Mouse (Mus musculus) limb, embryonic 10.5 days (tissue): Measurements from ENCODE around the gene Mtss1l. TPM values are rescaled to one million over a fixed set of nuclear protein-coding genes. Genes with fewer than 3 reads are reported as not detected.

Experiments used
- DNase-seq: peaks from one replicate; pipeline ENCODE4 v3.0.0-alpha.2; 2017; ENCODE audit warnings: low spot score
- H3K27ac ChIP-seq: fragments of 300-500 bp; sonication (generic); 2 replicates; pipeline ENCODE4 v1.5.1; 2016; ENCODE audit warnings: mild to moderate bottlenecking
- H3K27me3 ChIP-seq: fragments of 300-500 bp; sonication (generic); 2 replicates; pipeline ENCODE4 v1.6.1; 2016; ENCODE audit warnings: low read depth, mild to moderate bottlenecking; ENCODE audit not compliant: poor library complexity, severe bottlenecking
- H3K36me3 ChIP-seq: fragments of 300-500 bp; sonication (generic); 2 replicates; pipeline ENCODE4 v1.6.1; 2016; ENCODE audit warnings: mild to moderate bottlenecking, moderate library complexity
- H3K4me1 ChIP-seq: fragments of 300-500 bp; sonication (generic); 2 replicates; pipeline ENCODE4 v1.6.1; 2016
- H3K4me3 ChIP-seq: fragments of 300-500 bp; sonication (generic); 2 replicates; pipeline ENCODE4 v1.5.1; 2016; ENCODE audit warnings: mild to moderate bottlenecking, moderate library complexity
- H3K9me3 ChIP-seq: fragments of 300-500 bp; sonication (generic); replicated peaks from 2 replicates; pipeline ENCODE4 v1.6.1; 2016; ENCODE audit warnings: mild to moderate bottlenecking
- WGBS: fragments of 180-500 bp; shearing (Covaris S2); methylation state at CpG from one replicate; pipeline ENCODE4 v1.1.7; 2016; 5-methylcytosine and 5-hydroxymethylcytosine counted together
- polyA plus RNA-seq: library from polyadenylated mRNA; unstranded; fragments of >200 nt; fragmentation: Nextera tagmentation; extraction: Ambion mirVana; gene quantifications from 2 replicates; pipeline ENCODE4 v1.2.1, GENCODE M21; 2016

Mtss1l gene
- polyA plus RNA-seq, 1 experiment from 2014 or later = 8.8 TPM

GRCm38 (mm10) chr8:110697571-110697970, 23.7 kb upstream of the Mtss1l start:
- DNase-seq = no peak
- H3K27me3 ChIP-seq = no peaks in the 10 kb centered on the region
- peaks cover 58% of the 10 kb centered on the region for H3K36me3 ChIP-seq
- H3K4me3 ChIP-seq = no peak overlapping the region
- H3K27ac ChIP-seq = no peak overlapping the region
- H3K9me3 ChIP-seq = no peaks in the 10 kb centered on the region
- H3K4me1 ChIP-seq = peaks cover 6% of the 10 kb centered on the region; the same call in 1 of the 2 replicates
- 91% methylated on average over 5 of the region's 5 CpGs for WGBS

- Histone ChIP-seq H3K4me3 (no peak overlapping the region), H3K4me1 (peaks cover 12% of the 10 kb centered on the region; the same call in 1 of the 2 replicates), H3K9me3 (no peaks in the 10 kb centered on the region), H3K27me3 (no peaks in the 10 kb centered on the region), H3K36me3 (peaks cover 54% of the 10 kb centered on the region), H3K27ac (no peak overlapping the region)
- DNase-seq = no peak
- WGBS = 92% methylated on average over 1 of the region's 1 CpGs
These were observed 23.2 kb upstream of the Mtss1l start for GRCm38 (mm10) chr8:110698098-110698497.

GRCm38 (mm10) chr8:110699501-110699900, 21.8 kb upstream of the Mtss1l start:
- peak overlapping the region; percentile 15; the same call in 1 of the 2 replicates for H3K27ac ChIP-seq
- no peaks in the 10 kb centered on the region for H3K27me3 ChIP-seq
- WGBS = 86% methylated on average over 7 of the region's 7 CpGs
- no peak for DNase-seq
- H3K36me3 ChIP-seq = peaks cover 47% of the 10 kb centered on the region
- H3K9me3 ChIP-seq = no peaks in the 10 kb centered on the region
- no peak overlapping the region for H3K4me3 ChIP-seq
- H3K4me1 ChIP-seq = peaks cover 17% of the 10 kb centered on the region; the same call in 1 of the 2 replicates

GRCm38 (mm10) chr8:110700561-110700960, 20.7 kb upstream of the Mtss1l start:
- no peak for DNase-seq
- Histone ChIP-seq H3K4me1 (peaks cover 17% of the 10 kb centered on the region; the same call in 1 of the 2 replicates), H3K27me3 (no peaks in the 10 kb centered on the region), H3K4me3 (no peak overlapping the region), H3K36me3 (peaks cover 49% of the 10 kb centered on the region), H3K27ac (0 out of 2 replicates have a peak overlapping the region, but pooled peaks have one; percentile 27), H3K9me3 (no peaks in the 10 kb centered on the region)
- WGBS = 92% methylated on average over 2 of the region's 2 CpGs

GRCm38 (mm10) chr8:110702636-110703459, 18.4 kb upstream of the Mtss1l start:
- 66% methylated on average over 9 of the region's 9 CpGs for WGBS
- no peak overlapping the region for H3K4me3 ChIP-seq
- no peaks in the 10 kb centered on the region for H3K27me3 ChIP-seq
- no peaks in the 10 kb centered on the region for H3K9me3 ChIP-seq
- DNase-seq = no peak
- peaks cover 22% of the 10 kb centered on the region for H3K4me1 ChIP-seq
- peaks cover 34% of the 10 kb centered on the region for H3K36me3 ChIP-seq
- H3K27ac ChIP-seq = peak overlapping the region; percentile 38; the same call in 1 of the 2 replicates

GRCm38 (mm10) chr8:110703460-110704061, 17.7 kb upstream of the Mtss1l start:
- no peak for DNase-seq
- 89% methylated on average over 9 of the region's 9 CpGs for WGBS
- Histone ChIP-seq H3K9me3 (no peaks in the 10 kb centered on the region), H3K36me3 (peaks cover 34% of the 10 kb centered on the region), H3K27me3 (no peaks in the 10 kb centered on the region), H3K27ac (no peak overlapping the region; the same call in 1 of the 2 replicates), H3K4me1 (peaks cover 22% of the 10 kb centered on the region), H3K4me3 (no peak overlapping the region)

- no peak for DNase-seq
- H3K4me1 ChIP-seq = peaks cover 22% of the 10 kb centered on the region
- 83% methylated on average over 3 of the region's 3 CpGs for WGBS
- no peak overlapping the region for H3K4me3 ChIP-seq
- H3K27me3 ChIP-seq = no peaks in the 10 kb centered on the region
- peaks cover 34% of the 10 kb centered on the region for H3K36me3 ChIP-seq
- 0 out of 2 replicates have a peak overlapping the region, but pooled peaks have one; percentile 31 for H3K27ac ChIP-seq
- no peaks in the 10 kb centered on the region for H3K9me3 ChIP-seq
These were observed 17.2 kb upstream of the Mtss1l start for GRCm38 (mm10) chr8:110704103-110704502.

- H3K4me1 ChIP-seq = peaks cover 30% of the 10 kb centered on the region
- H3K36me3 ChIP-seq = peaks cover 39% of the 10 kb centered on the region
- no peak for DNase-seq
- WGBS = 83% methylated on average over 14 of the region's 14 CpGs
- H3K4me3 ChIP-seq = no peak overlapping the region
- H3K9me3 ChIP-seq = no peaks in the 10 kb centered on the region
- peak overlapping the region; percentile 12; the same call in 1 of the 2 replicates for H3K27ac ChIP-seq
- H3K27me3 ChIP-seq = no peaks in the 10 kb centered on the region
These were observed 15.6 kb upstream of the Mtss1l start for GRCm38 (mm10) chr8:110705391-110706287.

GRCm38 (mm10) chr8:110706288-110706870, 14.9 kb upstream of the Mtss1l start:
- no peak for DNase-seq
- Histone ChIP-seq H3K9me3 (no peaks in the 10 kb centered on the region), H3K27ac (peak overlapping the region; percentile 12; the same call in 1 of the 2 replicates), H3K27me3 (no peaks in the 10 kb centered on the region), H3K4me3 (no peak overlapping the region), H3K4me1 (peaks cover 37% of the 10 kb centered on the region), H3K36me3 (peaks cover 43% of the 10 kb centered on the region)
- WGBS = 86% methylated on average over 3 of the region's 3 CpGs

GRCm38 (mm10) chr8:110708429-110708828, 12.8 kb upstream of the Mtss1l start:
- Histone ChIP-seq H3K27ac (no peak overlapping the region), H3K4me1 (peaks cover 37% of the 10 kb centered on the region), H3K36me3 (peaks cover 50% of the 10 kb centered on the region), H3K27me3 (no peaks in the 10 kb centered on the region), H3K9me3 (no peaks in the 10 kb centered on the region), H3K4me3 (no peak overlapping the region)
- DNase-seq = no peak
- 88% methylated on average over 11 of the region's 11 CpGs for WGBS

- no peak overlapping the region for H3K4me3 ChIP-seq
- peaks cover 40% of the 10 kb centered on the region for H3K4me1 ChIP-seq
- H3K27ac ChIP-seq = peak overlapping the region; percentile 56; the same call in 1 of the 2 replicates
- no peaks in the 10 kb centered on the region for H3K27me3 ChIP-seq
- no peak for DNase-seq
- H3K36me3 ChIP-seq = peaks cover 60% of the 10 kb centered on the region
- 62% methylated on average over 3 of the region's 3 CpGs for WGBS
- H3K9me3 ChIP-seq = no peaks in the 10 kb centered on the region
These were observed 10.7 kb upstream of the Mtss1l start for GRCm38 (mm10) chr8:110710593-110710992.
